Mouse (Mus musculus): ENCODE results near the gene Dyrk2. TPM values are rescaled to one million over a fixed set of nuclear protein-coding genes. Genes with fewer than 3 reads are reported as not detected.

Dyrk2 gene
- total and polyA plus RNA-seq, 2 experiments from 2014 or later = 9.6 to 73.4 TPM

GRCm38 (mm10) chr10:118880776-118881175, 10.8 kb upstream of the Dyrk2 start:
- H3K9ac ChIP-seq (replicated peaks; ENCODE audit: low read length, poor library complexity, severe bottlenecking) = no peak overlapping the region
- ATAC-seq (ENCODE audit: low FRiP score) (no peak), DNase-seq (ENCODE audit: low spot score) (no peak)
- no peak overlapping the region for H3K4me3 ChIP-seq (ENCODE audit: low read depth, low read length)
- no peaks in the 10 kb centered on the region for H3K4me1 ChIP-seq (ENCODE audit: insufficient read depth, low read length)
- no peaks in the 10 kb centered on the region for H3K9me3 ChIP-seq (ENCODE audit: low read length)
- WGBS = 71% methylated on average over 2 of the region's 2 CpGs
- H3K36me3 ChIP-seq (ENCODE audit: insufficient read depth, low read length) = no peaks in the 10 kb centered on the region
- H3K4me2 ChIP-seq (ENCODE audit: low read depth, low read length, poor library complexity, severe bottlenecking) = no peak overlapping the region
- TF ChIP-seq CTCF (IDR thresholded peaks at IDR 0.05) = no peak
- H3K27me3 ChIP-seq (ENCODE audit: insufficient read depth, low read length) = no peaks in the 10 kb centered on the region
- no peak overlapping the region for H3K27ac ChIP-seq (ENCODE audit: low read depth, low read length)

- no peak for DNase-seq (ENCODE audit: low spot score)
- Histone ChIP-seq H3K27ac (ENCODE audit: low read depth, low read length) (no peak overlapping the region), H3K9me3 (ENCODE audit: low read length) (no peaks in the 10 kb centered on the region), H3K27me3 (ENCODE audit: insufficient read depth, low read length) (no peaks in the 10 kb centered on the region), H3K9ac (replicated peaks; ENCODE audit: low read length, poor library complexity, severe bottlenecking) (no peak overlapping the region), H3K4me3 (ENCODE audit: low read depth, low read length) (no peak overlapping the region), H3K4me1 (ENCODE audit: insufficient read depth, low read length) (peaks cover 6% of the 10 kb centered on the region; the same call in 1 of the 2 replicates), H3K36me3 (ENCODE audit: insufficient read depth, low read length) (no peaks in the 10 kb centered on the region), H3K4me2 (ENCODE audit: low read depth, low read length, poor library complexity, severe bottlenecking) (no peak overlapping the region)
- no peak for TF ChIP-seq CTCF (IDR thresholded peaks at IDR 0.05)
- no peak for ATAC-seq (ENCODE audit: low FRiP score)
- 97% methylated on average over 2 of the region's 2 CpGs for WGBS
Observed at GRCm38 (mm10) chr10:118872196-118872595, 2.2 kb upstream of the Dyrk2 start.

- H3K27ac ChIP-seq (ENCODE audit: low read depth, low read length) = peak overlapping the region; percentile 93
- peak; percentile 53 for ATAC-seq (ENCODE audit: low FRiP score)
- WGBS = 0% methylated on average over 16 of the region's 16 CpGs
- H3K4me2 ChIP-seq (ENCODE audit: low read depth, low read length, poor library complexity, severe bottlenecking) = peak overlapping the region; percentile 91
- H3K4me3 ChIP-seq (ENCODE audit: low read depth, low read length) = peak overlapping the region; percentile 99
- peak; percentile 82 for DNase-seq (ENCODE audit: low spot score)
- H3K27me3 ChIP-seq (ENCODE audit: insufficient read depth, low read length) = no peaks in the 10 kb centered on the region
- H3K36me3 ChIP-seq (ENCODE audit: insufficient read depth, low read length) = 0 out of 2 replicates have a peak, but pooled peaks cover 2% of the 10 kb centered on the region
- H3K9ac ChIP-seq (replicated peaks; ENCODE audit: low read length, poor library complexity, severe bottlenecking) = peak overlapping the region; percentile 77
- H3K9me3 ChIP-seq (ENCODE audit: low read length) = no peaks in the 10 kb centered on the region
- TF ChIP-seq CTCF (IDR thresholded peaks at IDR 0.05) = no peak
- H3K4me1 ChIP-seq (ENCODE audit: insufficient read depth, low read length) = peaks cover 9% of the 10 kb centered on the region; the same call in 1 of the 2 replicates
Observed at GRCm38 (mm10) chr10:118869591-118870001, 413 bp downstream of the Dyrk2 start.

- ATAC-seq (ENCODE audit: low FRiP score) = peak; percentile 87
- peak; percentile 84 for DNase-seq (ENCODE audit: low spot score)
- WGBS = under 1% methylated on average over 70 of the region's 130 CpGs
- Histone ChIP-seq H3K4me2 (ENCODE audit: low read depth, low read length, poor library complexity, severe bottlenecking) (peak overlapping the region; percentile 91), H3K4me3 (ENCODE audit: low read depth, low read length) (peak overlapping the region; percentile 99), H3K36me3 (ENCODE audit: insufficient read depth, low read length) (peaks cover 5% of the 10 kb centered on the region; the same call in 1 of the 2 replicates), H3K9ac (replicated peaks; ENCODE audit: low read length, poor library complexity, severe bottlenecking) (peak overlapping the region; percentile 95), H3K4me1 (ENCODE audit: insufficient read depth, low read length) (peaks cover 9% of the 10 kb centered on the region; the same call in 1 of the 2 replicates), H3K27me3 (ENCODE audit: insufficient read depth, low read length) (no peaks in the 10 kb centered on the region), H3K9me3 (ENCODE audit: low read length) (no peaks in the 10 kb centered on the region), H3K27ac (ENCODE audit: low read depth, low read length) (peak overlapping the region; percentile 93)
- TF ChIP-seq CTCF (IDR thresholded peaks at IDR 0.05) = no peak
Observed at GRCm38 (mm10) chr10:118868601-118869590, 1.1 kb downstream of the Dyrk2 start.

- H3K4me3 ChIP-seq (ENCODE audit: low read depth, low read length) = peak overlapping the region; percentile 99
- WGBS = under 1% methylated on average over 50 of the region's 62 CpGs
Observed at GRCm38 (mm10) chr10:118867896-118868600, 2.0 kb downstream of the Dyrk2 start.

More at GRCm38 (mm10) chr10:118867896-118868600, 2.0 kb downstream of the Dyrk2 start:
- no peak for TF ChIP-seq CTCF (IDR thresholded peaks at IDR 0.05)
- Histone ChIP-seq H3K27me3 (ENCODE audit: insufficient read depth, low read length) (no peaks in the 10 kb centered on the region), H3K27ac (ENCODE audit: low read depth, low read length) (peak overlapping the region; percentile 93), H3K36me3 (ENCODE audit: insufficient read depth, low read length) (peaks cover 8% of the 10 kb centered on the region), H3K9ac (replicated peaks; ENCODE audit: low read length, poor library complexity, severe bottlenecking) (peak overlapping the region; percentile 95), H3K9me3 (ENCODE audit: low read length) (no peaks in the 10 kb centered on the region), H3K4me2 (ENCODE audit: low read depth, low read length, poor library complexity, severe bottlenecking) (peak overlapping the region; percentile 91), H3K4me1 (ENCODE audit: insufficient read depth, low read length) (peaks cover 9% of the 10 kb centered on the region; the same call in 1 of the 2 replicates)
- ATAC-seq (ENCODE audit: low FRiP score) = peak; percentile 24
- peak; percentile 40 for DNase-seq (ENCODE audit: low spot score)

All from midbrain, postnatal 0 days (tissue).